Mouse (Mus musculus): Measurements from ENCODE around the gene Fuom.

- TF ChIP-seq CTCF (conservative IDR thresholded peaks at IDR 0.05; ENCODE audit: low read length), result no peak
- no peak for TF ChIP-seq NANOG (IDR thresholded peaks at IDR 0.05; ENCODE audit: borderline replicate concordance, low read length)
Measured at GRCm38 (mm10) chr7:140127911-140128310, 25.7 kb upstream of the Fuom start.

Measured in E14TG2a.4 (cell line).